Mouse (Mus musculus): ENCODE data around the gene Nfatc2. TPM values are rescaled to one million over a fixed set of nuclear protein-coding genes. Genes with fewer than 3 reads are reported as not detected.

The Nfatc2 gene
- total RNA-seq, 2 experiments from 2014 or later: 0.46 to 1.7 TPM

DNA sequence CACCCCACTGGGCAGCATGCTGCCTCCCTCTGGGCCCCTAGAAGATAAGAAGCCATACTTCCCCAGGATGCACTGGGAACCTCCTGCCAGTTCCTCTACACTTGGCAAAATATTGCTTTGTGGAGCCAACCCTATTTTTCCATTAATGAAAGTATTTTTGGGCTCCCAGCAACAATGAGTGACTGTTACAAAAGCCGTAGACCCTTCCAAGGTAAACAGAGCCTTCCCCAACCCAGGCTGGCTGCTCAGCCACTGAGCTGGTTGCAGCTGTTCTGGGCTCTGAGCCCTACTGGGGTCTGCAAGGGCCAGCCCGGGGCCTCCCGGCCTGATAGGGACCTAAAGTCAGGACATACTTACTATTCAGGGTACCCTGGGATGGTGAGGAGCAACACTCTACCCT, 9.5 kb upstream of the Nfatc2 start:
- no peak for ATAC-seq (replicated peaks; ENCODE audit: poor library complexity, severe bottlenecking)

- no peak for ATAC-seq (replicated peaks; ENCODE audit: poor library complexity, severe bottlenecking)
Observed at GRCm38 (mm10) chr2:168609653-168610248, 8.3 kb upstream of the Nfatc2 start.

GRCm38 (mm10) chr2:168608125-168608564, 6.7 kb upstream of the Nfatc2 start:
- no peak for ATAC-seq (replicated peaks; ENCODE audit: poor library complexity, severe bottlenecking)

DNA sequence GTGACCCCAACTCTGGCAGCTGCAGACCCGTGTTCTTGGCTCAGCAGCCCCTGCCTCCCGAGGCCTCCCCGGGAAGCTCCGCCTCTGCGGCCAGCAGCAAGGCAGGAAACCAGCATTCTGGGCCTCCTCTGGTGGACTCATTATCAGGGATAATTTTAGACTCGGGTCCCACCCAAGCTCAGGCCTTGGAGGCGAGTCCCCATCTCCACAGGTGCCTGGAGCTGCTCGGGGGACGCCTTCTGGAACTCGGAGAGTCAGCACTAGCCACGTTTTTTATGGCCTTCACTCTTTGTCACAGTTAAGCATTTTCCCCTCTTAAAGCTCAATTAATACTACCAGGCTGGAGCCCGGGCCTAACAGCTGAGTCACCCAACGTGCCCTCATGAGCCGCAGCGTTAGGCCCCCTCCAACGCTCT, 3.2 kb upstream of the Nfatc2 start:
- ATAC-seq (replicated peaks; ENCODE audit: poor library complexity, severe bottlenecking): no peak

- ATAC-seq (replicated peaks; ENCODE audit: poor library complexity, severe bottlenecking): no peak
Observed at GRCm38 (mm10) chr2:168602387-168602741, 907 bp upstream of the Nfatc2 start.

DNA sequence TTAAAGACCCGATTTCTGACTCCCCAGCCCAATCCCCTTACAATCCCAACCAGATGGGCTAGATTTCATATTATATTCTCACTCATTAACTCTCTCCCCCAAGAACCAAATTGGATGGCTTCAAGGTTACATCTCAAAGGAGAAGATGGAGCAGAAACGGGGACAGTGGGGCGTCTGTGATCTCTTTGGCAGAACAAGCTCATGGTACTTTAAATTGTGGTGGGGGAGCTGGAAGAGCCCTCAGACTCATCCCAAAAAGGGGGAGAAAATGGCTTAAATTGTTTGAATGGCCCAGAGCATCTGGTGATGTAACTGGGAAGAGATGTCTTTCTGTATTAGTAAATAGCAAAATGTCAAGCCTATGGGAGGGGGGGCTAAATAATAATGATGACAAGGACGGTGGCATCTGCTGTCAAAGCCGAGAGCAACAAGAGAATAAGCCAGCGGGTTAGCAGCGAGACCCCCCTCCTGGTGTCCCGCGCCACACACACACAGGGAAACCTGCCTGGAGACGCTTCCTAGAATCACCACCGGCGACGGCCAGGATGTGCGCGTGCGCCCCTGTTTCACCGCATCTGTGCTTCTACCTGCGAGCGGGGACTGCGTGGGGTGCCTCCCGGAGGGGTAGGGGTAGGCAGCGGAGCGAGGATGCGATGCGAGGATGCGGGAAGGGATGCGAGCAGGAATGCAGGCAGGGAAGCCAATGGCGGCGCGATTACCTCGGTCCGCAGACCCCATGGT, 537 bp downstream of the Nfatc2 start:
- peak; percentile 18 for ATAC-seq (replicated peaks; ENCODE audit: poor library complexity, severe bottlenecking)

DNA sequence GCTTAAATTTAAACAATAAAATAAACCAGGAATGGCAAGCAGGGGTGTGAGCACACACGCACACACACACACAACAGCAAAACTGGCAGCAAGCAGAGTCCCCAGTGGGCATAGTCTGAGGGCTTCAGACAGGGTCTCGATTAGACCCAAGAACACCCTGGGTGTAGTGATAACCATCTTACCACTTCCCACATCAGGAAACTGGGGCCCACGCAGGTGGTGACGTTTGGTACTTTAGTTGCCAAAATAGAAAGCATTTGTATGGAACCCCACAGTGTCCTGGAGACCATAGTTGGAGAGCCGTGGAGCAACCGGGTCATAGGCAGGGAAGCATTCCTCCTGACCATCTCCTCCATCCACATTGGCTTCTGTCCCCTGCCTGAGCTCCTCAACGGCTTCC, 5.8 kb downstream of the Nfatc2 start:
- 0 out of 2 replicates have a peak, but pooled peaks have one; percentile 7 for ATAC-seq (replicated peaks; ENCODE audit: poor library complexity, severe bottlenecking)

- no peak for ATAC-seq (replicated peaks; ENCODE audit: poor library complexity, severe bottlenecking)
Observed at GRCm38 (mm10) chr2:168593676-168594075, 7.8 kb downstream of the Nfatc2 start.

GRCm38 (mm10) chr2:168593004-168593403, 8.5 kb downstream of the Nfatc2 start:
- ATAC-seq (replicated peaks; ENCODE audit: poor library complexity, severe bottlenecking): no peak

DNA sequence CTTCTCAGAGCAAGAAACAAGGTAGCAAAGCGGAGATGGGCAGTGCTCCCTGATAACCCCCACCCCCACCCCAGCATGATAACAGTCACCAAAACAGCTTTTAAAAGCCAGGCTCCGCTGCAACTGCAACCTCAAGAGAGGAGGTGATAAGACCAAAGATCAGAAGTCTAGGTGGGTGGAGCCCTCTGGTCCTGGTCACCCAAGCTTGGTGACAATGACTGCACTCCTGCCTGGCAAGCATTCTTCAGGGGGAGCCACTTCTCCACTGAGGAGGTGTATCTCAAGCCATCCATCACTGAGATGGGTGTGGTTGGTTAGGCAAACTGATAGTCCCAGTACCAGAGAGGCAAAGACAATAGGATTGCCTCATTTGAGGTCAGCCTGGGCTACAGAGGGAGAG, 10.4 kb downstream of the Nfatc2 start:
- ATAC-seq (replicated peaks; ENCODE audit: poor library complexity, severe bottlenecking): peak; percentile 23; the same call in 1 of the 2 replicates

DNA sequence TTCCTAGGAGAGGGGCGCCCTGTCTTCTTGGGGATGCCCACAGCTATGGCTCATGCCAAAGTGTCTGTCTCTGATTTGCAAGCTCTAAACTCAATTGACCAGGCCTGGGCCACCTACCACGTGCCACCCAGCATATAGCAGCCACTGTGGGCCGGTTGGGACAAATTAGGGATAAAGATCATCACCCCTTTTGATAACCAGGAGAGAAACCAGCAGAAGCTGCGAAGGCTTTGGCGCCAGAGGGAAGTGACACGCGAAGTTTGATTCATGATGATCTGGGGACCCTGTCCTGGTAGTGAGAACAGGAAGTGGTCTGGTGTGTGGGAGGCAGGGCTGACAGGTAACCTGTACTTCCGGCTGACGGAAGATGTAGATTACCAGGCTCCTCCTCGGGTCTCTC, 10.9 kb downstream of the Nfatc2 start:
- ATAC-seq (replicated peaks; ENCODE audit: poor library complexity, severe bottlenecking): peak; percentile 52

DNA sequence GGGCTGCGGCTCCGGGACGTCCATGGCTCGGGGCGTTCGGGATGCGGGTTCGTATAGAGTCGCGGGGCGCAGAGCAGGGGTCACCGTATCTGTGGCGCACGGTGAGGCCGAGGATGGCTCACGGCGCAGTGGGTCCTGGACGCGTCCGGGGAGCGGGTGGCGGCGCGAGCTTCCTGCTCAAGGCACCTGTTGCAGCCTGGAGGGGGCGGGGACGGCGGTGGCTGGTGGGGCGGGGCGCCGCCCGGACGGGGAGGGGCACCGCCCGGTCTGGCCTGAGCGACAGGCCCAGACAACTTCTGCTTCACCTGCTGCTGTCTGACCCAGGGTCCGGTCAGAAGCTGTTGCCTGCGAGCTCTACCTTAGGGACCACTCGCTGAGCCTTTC, 11.3 kb downstream of the Nfatc2 start:
- ATAC-seq (replicated peaks; ENCODE audit: poor library complexity, severe bottlenecking): peak; percentile 52

DNA sequence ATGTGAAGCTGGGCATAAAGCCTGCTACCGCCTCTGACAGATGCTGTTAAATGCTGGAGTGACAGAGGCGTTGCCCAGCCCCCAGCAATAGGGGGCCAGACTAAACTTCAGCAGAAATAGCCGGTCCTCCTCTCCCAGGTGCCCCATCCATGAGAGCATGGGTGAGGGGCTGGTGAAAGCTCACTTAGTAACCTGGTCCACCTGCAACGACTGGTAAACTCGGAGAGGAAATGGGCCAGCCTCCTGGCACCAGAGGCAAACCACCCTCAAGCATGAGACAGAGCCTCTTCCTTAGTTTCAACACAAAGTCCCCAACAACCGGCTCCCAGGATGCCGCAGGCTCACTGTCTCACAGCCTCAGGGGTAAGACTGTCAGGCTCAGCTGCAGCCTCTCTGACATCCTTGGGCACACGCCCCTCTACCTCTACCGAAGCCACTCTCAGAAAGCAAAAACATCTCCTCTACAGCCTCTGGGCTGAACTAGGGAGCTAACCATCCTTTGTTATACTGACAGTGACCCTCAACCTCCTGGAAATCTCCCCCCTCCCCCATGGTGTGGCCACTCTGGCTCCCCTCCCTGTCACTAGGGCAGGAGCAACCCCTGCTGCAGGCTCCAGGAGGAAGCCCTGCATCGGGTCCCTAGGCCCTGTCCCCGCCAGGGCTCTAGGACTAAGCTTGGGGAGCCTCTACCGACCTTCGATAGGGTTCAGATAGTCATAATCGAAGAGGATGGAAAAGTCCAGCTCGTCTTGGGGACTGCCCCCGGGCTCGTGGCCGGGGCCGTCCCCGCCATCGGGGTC, 11.9 kb downstream of the Nfatc2 start:
- peak; percentile 37 for ATAC-seq (replicated peaks; ENCODE audit: poor library complexity, severe bottlenecking)

GRCm38 (mm10) chr2:168588591-168589367, 12.7 kb downstream of the Nfatc2 start:
- ATAC-seq (replicated peaks; ENCODE audit: poor library complexity, severe bottlenecking): 0 out of 2 replicates have a peak, but pooled peaks have one; percentile 16

DNA sequence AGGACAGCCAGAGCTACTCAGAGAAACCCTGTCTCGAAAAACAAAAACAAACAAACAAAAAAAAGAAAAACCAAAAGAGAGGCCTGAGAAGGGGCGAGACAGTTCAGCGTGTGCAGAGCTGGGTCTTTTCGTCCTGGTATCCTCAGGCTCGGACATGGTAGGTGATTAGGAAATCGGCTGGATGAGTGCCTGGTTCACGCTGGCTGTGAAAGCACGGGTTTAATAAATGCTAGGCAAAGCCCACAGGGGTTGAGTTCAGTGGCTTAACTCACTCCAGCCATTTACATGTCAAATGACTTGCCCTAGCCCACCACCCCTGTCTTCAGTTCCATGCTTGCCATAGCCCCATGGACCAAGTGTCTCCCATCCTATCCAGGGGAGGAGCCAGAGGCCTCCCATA, 14.3 kb downstream of the Nfatc2 start:
- no peak for ATAC-seq (replicated peaks; ENCODE audit: poor library complexity, severe bottlenecking)

DNA sequence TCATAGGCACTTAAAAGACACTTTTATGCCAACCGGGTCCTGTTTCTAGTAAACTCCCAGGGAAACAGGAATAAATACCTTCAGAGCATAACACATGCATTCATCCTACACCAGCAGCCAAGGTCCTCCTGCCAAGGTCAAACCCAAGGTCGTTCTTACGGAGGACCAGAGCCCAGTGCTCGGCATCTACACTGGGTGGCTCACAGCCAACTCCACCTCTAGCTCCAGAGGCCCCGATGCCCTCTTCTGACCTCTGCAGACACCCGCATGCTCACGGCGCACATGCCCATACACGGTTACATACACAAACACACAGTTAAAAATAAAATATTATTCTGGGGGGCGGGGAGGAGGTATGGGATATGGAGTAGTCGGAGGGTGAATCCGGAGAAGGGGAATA, 14.9 kb downstream of the Nfatc2 start:
- ATAC-seq (replicated peaks; ENCODE audit: poor library complexity, severe bottlenecking): no peak

- no peak for ATAC-seq (replicated peaks; ENCODE audit: poor library complexity, severe bottlenecking)
Observed at GRCm38 (mm10) chr2:168584857-168585256, 16.6 kb downstream of the Nfatc2 start.

DNA sequence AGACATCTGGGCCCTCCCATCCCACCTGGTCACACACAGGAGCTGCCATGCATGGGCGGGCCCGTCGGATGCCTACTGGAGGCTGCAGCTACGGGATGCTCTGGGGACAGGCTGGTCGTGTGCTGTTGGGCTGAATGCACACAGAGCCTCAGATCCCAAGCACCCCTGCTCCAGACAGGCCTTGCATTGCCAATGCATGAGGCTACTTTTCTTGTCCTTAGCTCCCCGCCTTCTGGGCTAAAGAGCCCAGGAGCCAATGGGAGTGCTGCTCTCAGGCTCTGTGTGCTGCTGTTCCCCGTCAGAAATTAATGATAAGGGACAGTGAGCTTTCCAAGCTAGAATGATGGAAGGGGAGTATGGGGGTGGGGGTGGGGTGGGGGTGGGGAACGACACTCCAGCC, 17.0 kb downstream of the Nfatc2 start:
- no peak for ATAC-seq (replicated peaks; ENCODE audit: poor library complexity, severe bottlenecking)

DNA sequence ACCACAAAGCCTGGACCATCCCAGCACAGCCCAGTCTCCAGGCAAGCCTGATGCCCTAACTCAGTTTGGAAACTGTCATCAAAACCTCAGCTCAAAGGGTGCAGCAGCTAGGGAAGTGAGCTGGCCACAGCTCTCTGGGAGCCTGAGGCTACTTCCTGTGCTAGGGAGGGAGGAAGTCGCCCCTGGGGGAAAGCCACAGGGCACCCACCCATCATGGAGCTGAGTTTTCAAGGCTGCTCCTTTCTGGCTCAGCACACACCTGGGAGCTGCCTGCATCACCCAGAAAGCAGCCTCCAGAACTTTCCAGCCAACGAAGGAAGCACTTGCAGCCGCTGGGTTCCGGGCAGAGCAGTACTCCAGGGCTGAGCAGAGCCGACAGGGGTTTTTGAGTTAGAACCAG, 18.4 kb downstream of the Nfatc2 start:
- ATAC-seq (replicated peaks; ENCODE audit: poor library complexity, severe bottlenecking): peak; percentile 77

- peak; percentile 15; the same call in 1 of the 2 replicates for ATAC-seq (replicated peaks; ENCODE audit: poor library complexity, severe bottlenecking)
Observed at GRCm38 (mm10) chr2:168581207-168581854, 20.1 kb downstream of the Nfatc2 start.
